Mouse (Mus musculus): Measurements from ENCODE around the gene Psme4.
"Not testable (repeated sequence)": the region's sequence is repeated elsewhere in the genome, so short reads cannot be mapped to it uniquely, and the experiment has no call there.

Psme4 gene

DNA sequence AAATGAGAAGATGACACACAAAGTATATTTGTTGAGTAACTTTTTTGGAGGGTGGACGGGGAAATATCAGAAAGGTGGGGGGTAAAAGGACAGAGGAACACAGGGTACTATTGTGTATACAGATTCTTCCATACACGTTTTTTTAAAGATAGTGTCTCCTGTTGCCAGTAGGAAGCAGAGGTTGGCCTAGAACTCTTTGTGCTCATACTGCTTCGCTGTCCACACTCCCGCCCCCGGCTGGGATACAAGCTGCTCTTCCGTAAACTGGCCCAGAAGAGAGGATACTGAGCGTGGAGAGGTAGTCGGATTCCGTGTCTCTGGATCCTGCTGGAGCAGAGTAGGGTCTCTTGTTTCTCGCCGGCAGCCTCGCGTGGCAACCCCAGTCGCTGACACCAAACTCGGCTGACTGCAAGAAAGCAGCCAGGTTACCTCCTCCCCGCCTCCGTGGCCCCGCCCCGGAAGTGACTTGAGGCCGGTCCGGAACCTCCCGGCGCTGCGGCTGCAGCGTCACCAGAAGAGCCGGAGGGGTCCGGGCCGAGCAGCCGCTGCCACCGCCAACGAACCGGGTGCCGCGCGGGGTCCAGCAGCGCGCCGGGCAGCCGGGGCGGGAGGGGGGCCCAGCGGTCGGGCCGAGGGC, at the start of gene Psme4:
TSS of gene Psme4 (plus strand) at position 460 of the 637 bp plus-strand sequence.
- peak; percentile 93 for DNase-seq (ENCODE audit: low read depth, low spot score)
- Histone ChIP-seq H3K27me3 (ENCODE audit: control insufficient read depth, insufficient read depth, low read length, poor library complexity, severe bottlenecking) (no peaks in the 10 kb centered on the region), H3K36me3 (ENCODE audit: control insufficient read depth, insufficient read depth, low read length, poor library complexity, severe bottlenecking) (no peaks in the 10 kb centered on the region)

DNA sequence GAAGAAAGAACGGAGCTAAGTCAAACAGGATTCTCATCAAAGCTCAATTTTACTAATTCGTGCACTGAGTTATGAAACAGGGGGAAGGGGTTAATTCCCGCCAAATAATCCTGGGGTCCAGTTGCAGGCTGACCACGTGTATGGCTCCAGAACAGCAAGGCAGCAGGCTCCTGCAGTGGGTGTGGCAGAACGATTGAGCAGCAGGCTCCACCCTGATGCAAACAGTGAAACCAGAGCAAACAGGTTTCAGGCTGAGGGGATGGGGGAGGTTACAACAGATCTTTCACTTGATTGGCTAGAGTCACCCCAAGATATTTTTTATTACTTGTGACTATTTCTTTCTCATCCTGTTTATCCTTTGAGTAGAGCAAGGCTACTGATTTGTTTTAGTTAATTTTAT, 48.1 kb upstream of the Psme4 start:
- no peak for DNase-seq (ENCODE audit: low read depth, low spot score)
- H3K36me3 ChIP-seq (ENCODE audit: control insufficient read depth, insufficient read depth, low read length, poor library complexity, severe bottlenecking), result no peaks in the 10 kb centered on the region
- H3K27me3 ChIP-seq (ENCODE audit: control insufficient read depth, insufficient read depth, low read length, poor library complexity, severe bottlenecking), result no peaks in the 10 kb centered on the region

DNA sequence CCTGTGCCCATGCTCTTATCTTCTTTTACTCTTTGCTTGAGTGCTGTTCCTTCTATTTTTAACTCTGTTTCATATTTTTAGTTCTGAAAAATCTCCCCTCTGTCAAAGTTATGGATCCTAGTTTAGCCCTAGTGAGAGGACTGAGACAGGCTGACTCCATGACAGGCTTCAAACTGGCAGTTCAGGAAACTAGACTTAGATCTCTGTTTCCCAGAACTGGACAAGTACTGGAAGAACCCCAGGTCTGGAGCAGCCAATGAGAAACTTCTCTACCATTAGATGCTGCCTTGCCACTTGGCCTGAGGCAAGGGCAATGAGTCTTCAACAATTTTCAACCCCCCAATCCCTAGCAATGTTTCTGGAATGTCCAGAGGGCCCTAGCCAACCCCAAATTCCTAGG, 40.8 kb upstream of the Psme4 start:
- DNase-seq (ENCODE audit: low read depth, low spot score), result no peak
- no peaks in the 10 kb centered on the region for H3K27me3 ChIP-seq (ENCODE audit: control insufficient read depth, insufficient read depth, low read length, poor library complexity, severe bottlenecking)
- H3K36me3 ChIP-seq (ENCODE audit: control insufficient read depth, insufficient read depth, low read length, poor library complexity, severe bottlenecking), result no peaks in the 10 kb centered on the region

DNA sequence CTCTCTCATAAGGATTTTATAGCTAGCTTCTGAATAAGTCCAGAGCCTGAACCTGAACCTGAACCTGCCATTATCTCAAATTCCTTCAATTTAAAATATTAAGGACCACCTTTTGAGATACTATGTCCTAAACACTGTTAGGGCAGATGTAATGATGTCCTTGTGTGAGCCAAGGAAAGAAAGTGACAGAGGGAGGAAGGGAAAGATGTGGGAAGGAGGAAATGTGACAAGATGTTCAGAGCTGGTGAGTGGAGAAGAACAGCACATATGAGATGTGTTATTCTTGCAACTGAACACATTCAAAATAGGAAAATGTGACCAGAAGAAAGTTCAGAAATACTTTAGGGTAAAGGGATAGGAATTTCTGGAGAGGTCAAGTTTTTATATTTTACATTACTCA, 38.1 kb upstream of the Psme4 start:
- no peak for DNase-seq (ENCODE audit: low read depth, low spot score)
- no peaks in the 10 kb centered on the region for H3K36me3 ChIP-seq (ENCODE audit: control insufficient read depth, insufficient read depth, low read length, poor library complexity, severe bottlenecking)
- no peaks in the 10 kb centered on the region for H3K27me3 ChIP-seq (ENCODE audit: control insufficient read depth, insufficient read depth, low read length, poor library complexity, severe bottlenecking)

DNA sequence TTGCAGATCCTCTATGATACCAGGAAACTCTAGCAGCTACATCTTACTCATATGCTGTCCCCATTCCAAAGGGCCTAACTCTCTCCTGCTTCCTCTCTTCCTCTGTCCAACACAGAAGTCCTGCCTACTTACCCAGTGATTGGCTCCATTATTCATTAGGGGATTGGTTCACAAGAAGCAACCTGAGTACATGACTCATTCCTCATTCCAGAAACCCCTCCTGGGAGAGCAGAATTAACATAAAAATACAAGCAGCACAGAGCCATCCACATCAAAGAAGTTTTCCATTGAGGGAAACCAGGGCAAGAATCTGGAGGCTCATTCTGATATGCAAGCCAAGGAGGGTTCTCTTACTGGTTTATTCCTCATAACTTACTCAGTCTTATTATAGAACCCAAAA, 27.5 kb upstream of the Psme4 start:
- no peaks in the 10 kb centered on the region for H3K27me3 ChIP-seq (ENCODE audit: control insufficient read depth, insufficient read depth, low read length, poor library complexity, severe bottlenecking)
- no peak for DNase-seq (ENCODE audit: low read depth, low spot score)
- H3K36me3 ChIP-seq (ENCODE audit: control insufficient read depth, insufficient read depth, low read length, poor library complexity, severe bottlenecking), result no peaks in the 10 kb centered on the region

DNA sequence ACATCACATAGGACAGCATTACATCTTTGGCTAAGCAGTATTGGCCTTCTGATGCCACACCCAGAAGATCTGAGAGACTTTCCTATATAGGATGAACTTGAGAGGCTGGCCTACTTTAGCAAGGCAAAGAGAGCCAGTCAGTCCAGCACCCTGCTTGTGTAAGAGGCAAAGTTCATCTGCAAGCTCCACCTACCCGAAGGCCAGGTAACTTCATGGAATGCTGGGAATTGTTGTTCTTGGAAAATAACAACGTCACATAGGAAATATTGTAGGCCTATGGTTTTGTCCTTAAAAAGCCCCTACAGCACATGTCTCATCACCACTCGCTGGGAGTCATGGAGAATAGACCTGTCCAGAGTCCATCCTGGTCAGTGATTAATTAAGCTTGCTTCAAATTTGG, 22.6 kb upstream of the Psme4 start:
- no peaks in the 10 kb centered on the region for H3K27me3 ChIP-seq (ENCODE audit: control insufficient read depth, insufficient read depth, low read length, poor library complexity, severe bottlenecking)
- DNase-seq (ENCODE audit: low read depth, low spot score), result no peak
- H3K36me3 ChIP-seq (ENCODE audit: control insufficient read depth, insufficient read depth, low read length, poor library complexity, severe bottlenecking), result no peaks in the 10 kb centered on the region

- DNase-seq (ENCODE audit: low read depth, low spot score), result no peak
- Histone ChIP-seq H3K27me3 (ENCODE audit: control insufficient read depth, insufficient read depth, low read length, poor library complexity, severe bottlenecking) (no peaks in the 10 kb centered on the region), H3K36me3 (ENCODE audit: control insufficient read depth, insufficient read depth, low read length, poor library complexity, severe bottlenecking) (no peaks in the 10 kb centered on the region)
These were observed 21.9 kb upstream of the Psme4 start for GRCm38 (mm10) chr11:30749587-30749986.

DNA sequence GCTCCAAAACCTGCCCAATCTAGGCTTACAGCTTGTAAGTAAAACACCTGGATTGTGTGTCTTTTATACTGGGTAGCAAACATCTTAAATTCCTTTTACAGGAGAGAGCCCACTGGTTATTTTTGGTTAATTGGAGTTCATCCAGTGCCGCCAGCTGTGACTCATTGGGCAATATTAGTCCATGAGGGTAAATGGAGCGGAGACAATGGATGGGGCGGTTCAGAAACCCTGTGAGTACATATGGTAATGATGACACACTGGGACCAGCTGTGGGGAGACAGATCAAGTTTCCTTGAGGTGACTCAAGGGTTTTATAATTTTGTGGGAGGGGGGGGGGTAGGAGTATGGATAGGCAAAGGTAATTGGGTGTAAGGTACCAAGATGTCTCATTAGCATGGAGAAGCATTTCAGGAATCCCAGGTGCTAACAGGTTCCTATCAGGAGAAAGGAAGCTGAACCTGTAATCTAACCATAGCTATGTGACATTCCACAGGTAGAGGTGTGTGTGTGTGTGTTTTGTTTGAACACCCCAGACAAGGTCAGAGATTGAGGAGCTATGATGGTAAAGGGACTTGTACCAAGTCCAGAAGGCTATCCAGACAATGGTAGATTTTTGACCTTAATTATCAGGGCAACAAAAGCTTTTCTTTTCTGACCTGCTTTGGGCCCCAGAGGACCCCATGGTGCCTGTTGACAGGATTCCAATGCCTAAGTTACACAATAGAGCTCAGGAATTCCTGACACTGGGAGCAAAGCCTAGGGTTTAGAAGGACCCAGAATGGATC, 21.3 kb upstream of the Psme4 start:
- no peak for DNase-seq (ENCODE audit: low read depth, low spot score)
- Histone ChIP-seq H3K36me3 (ENCODE audit: control insufficient read depth, insufficient read depth, low read length, poor library complexity, severe bottlenecking) (no peaks in the 10 kb centered on the region), H3K27me3 (ENCODE audit: control insufficient read depth, insufficient read depth, low read length, poor library complexity, severe bottlenecking) (no peaks in the 10 kb centered on the region)

GRCm38 (mm10) chr11:30752956-30753355, 18.6 kb upstream of the Psme4 start:
- H3K36me3 ChIP-seq (ENCODE audit: control insufficient read depth, insufficient read depth, low read length, poor library complexity, severe bottlenecking), result no peaks in the 10 kb centered on the region
- no peak for DNase-seq (ENCODE audit: low read depth, low spot score)
- no peaks in the 10 kb centered on the region for H3K27me3 ChIP-seq (ENCODE audit: control insufficient read depth, insufficient read depth, low read length, poor library complexity, severe bottlenecking)

DNA sequence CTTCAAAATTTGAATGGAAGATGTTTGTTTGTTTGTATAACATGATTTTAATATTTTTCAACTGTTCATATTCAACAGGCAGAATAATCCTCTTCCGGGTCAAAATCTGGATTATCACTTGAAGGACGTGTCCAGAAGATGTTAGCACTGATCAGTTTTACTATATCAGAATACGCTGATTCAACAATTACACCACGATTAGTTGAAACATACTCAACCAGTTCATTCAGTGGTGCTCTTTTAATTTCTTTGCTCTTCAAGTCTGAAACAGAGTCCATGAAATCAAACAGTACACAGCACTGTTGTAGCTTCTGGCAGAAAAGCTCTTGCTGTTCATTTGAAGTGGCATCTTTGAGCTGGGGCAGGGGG, 17.1 kb upstream of the Psme4 start:
- not testable (repeated sequence) for DNase-seq (ENCODE audit: low read depth, low spot score); H3K36me3 ChIP-seq (ENCODE audit: control insufficient read depth, insufficient read depth, low read length, poor library complexity, severe bottlenecking); H3K27me3 ChIP-seq (ENCODE audit: control insufficient read depth, insufficient read depth, low read length, poor library complexity, severe bottlenecking)

- no peaks in the 10 kb centered on the region for H3K27me3 ChIP-seq (ENCODE audit: control insufficient read depth, insufficient read depth, low read length, poor library complexity, severe bottlenecking)
- no peaks in the 10 kb centered on the region for H3K36me3 ChIP-seq (ENCODE audit: control insufficient read depth, insufficient read depth, low read length, poor library complexity, severe bottlenecking)
- DNase-seq (ENCODE audit: low read depth, low spot score), result peak; percentile 20
These were observed 16.5 kb upstream of the Psme4 start for GRCm38 (mm10) chr11:30754855-30755530.

GRCm38 (mm10) chr11:30761381-30761780, 10.1 kb upstream of the Psme4 start:
- no peak for DNase-seq (ENCODE audit: low read depth, low spot score)

GRCm38 (mm10) chr11:30761891-30762290, 9.6 kb upstream of the Psme4 start:
- Histone ChIP-seq H3K27me3 (ENCODE audit: control insufficient read depth, insufficient read depth, low read length, poor library complexity, severe bottlenecking) (no peaks in the 10 kb centered on the region), H3K36me3 (ENCODE audit: control insufficient read depth, insufficient read depth, low read length, poor library complexity, severe bottlenecking) (no peaks in the 10 kb centered on the region)
- DNase-seq (ENCODE audit: low read depth, low spot score), result no peak

More at GRCm38 (mm10) chr11:30761381-30761780, 10.1 kb upstream of the Psme4 start:
- H3K27me3 ChIP-seq (ENCODE audit: control insufficient read depth, insufficient read depth, low read length, poor library complexity, severe bottlenecking), result no peaks in the 10 kb centered on the region
- H3K36me3 ChIP-seq (ENCODE audit: control insufficient read depth, insufficient read depth, low read length, poor library complexity, severe bottlenecking), result no peaks in the 10 kb centered on the region

DNA sequence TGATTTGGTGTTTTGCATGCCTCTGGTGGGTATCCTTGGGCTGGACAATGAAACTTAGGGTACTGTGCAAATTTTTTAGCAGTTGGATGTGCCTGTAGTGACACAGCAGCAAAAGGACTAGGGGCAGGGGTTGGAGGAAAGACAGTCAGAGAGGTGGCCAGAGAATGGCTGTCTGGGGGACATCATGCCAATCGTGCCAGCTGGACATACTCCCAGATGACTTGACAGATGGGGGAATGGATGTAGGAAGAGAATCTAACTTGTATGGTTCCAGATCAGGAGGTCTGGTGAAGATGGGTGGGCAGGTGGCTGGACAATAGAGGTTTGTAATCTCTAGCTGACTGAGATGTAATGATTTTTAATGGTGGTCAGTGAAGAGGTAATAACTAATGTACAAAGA, 6.5 kb upstream of the Psme4 start:
- DNase-seq (ENCODE audit: low read depth, low spot score), result no peak
- no peaks in the 10 kb centered on the region for H3K27me3 ChIP-seq (ENCODE audit: control insufficient read depth, insufficient read depth, low read length, poor library complexity, severe bottlenecking)

DNA sequence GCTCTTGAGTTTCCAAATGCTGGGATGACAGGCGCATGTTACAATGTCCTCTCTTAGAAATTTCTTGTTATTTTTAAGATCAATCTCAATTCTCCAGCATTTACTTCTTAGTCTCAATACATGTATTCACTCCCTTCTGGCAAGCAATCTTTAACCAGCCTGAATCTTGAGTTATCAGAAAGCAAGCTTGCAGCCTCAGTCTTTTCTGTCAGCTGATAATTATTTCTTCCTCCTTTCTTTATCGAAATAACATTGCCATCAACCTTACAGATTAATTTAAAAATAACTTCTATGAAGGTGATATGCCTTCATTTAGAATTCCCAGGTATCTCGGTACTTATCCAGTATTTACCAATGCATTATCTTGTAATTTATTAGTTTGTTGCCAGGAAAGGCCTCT, 709 bp upstream of the Psme4 start:
- no peak for DNase-seq (ENCODE audit: low read depth, low spot score)
- no peaks in the 10 kb centered on the region for H3K27me3 ChIP-seq (ENCODE audit: control insufficient read depth, insufficient read depth, low read length, poor library complexity, severe bottlenecking)
- no peaks in the 10 kb centered on the region for H3K36me3 ChIP-seq (ENCODE audit: control insufficient read depth, insufficient read depth, low read length, poor library complexity, severe bottlenecking)

More for the DNA sequence above, 6.5 kb upstream of the Psme4 start:
- no peaks in the 10 kb centered on the region for H3K36me3 ChIP-seq (ENCODE audit: control insufficient read depth, insufficient read depth, low read length, poor library complexity, severe bottlenecking)
